ENCODE assay signal across 12 mouse cellular contexts in the genomic region with DNA sequence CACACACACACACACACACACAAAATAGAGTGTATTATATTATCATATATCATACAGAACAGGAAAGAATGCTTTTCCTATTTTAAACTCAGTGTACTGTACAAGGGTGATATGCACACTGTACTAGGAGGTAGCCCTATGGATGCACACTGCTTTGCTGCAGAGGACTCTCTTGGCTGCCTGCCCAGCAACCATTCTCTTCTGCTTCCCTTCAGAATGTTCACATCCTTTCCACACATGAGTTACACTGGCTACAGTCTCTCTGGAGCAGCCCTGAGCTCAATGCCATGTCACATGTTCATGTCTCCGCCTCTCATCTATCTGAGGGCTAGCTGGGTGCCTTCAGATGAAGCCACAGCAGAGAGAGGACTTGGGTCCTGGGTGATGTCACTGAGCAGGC.
DNase-seq lines count a peak whose midpoint lies in the region; ATAC-seq lines count a peak whose summit lies in the region.
"Had no signal": no experiment of that assay in that cellular context is flagged by ENCODE, and none has a peak within 500 bp of the region (broad histone marks: within the 10 kb centered on the region; RNA-seq: fewer than 3 reads in every experiment).

No protein-coding gene starts in this region.

- no peak overlapping the region for H3K4me3 ChIP-seq in forebrain, embryonic 14.5 days (ENCODE audit: low read depth, low read length)
- no peak overlapping the region for H3K4me3 ChIP-seq in forebrain, embryonic 13.5 days
- H3K4me3 ChIP-seq: embryonic facial prominence, embryonic 13.5 days had no signal

- H3K36me3 ChIP-seq in forebrain, embryonic 14.5 days (ENCODE audit: control insufficient read depth, insufficient read depth, low read length): no peaks in the 10 kb centered on the region
- no peaks in the 10 kb centered on the region for H3K36me3 ChIP-seq in forebrain, embryonic 13.5 days (ENCODE audit: poor library complexity, severe bottlenecking)
- H3K36me3 ChIP-seq: embryonic facial prominence, embryonic 13.5 days had no signal

- peak; percentile 29; the same call in 1 of the 2 replicates for ATAC-seq in forebrain, embryonic 14.5 days
- no peak for ATAC-seq in forebrain, embryonic 13.5 days
- ATAC-seq in activated CD4-positive, CD25-positive, alpha-beta regulatory T cell, adult 4 months: no peak

- no peak overlapping the region for H3K27ac ChIP-seq in forebrain, embryonic 14.5 days (ENCODE audit: low read depth, low read length)
- no peak overlapping the region for H3K27ac ChIP-seq in forebrain, embryonic 13.5 days
- H3K27ac ChIP-seq: embryonic facial prominence, embryonic 13.5 days had no signal

- no peaks in the 10 kb centered on the region for H3K4me1 ChIP-seq in forebrain, embryonic 14.5 days (ENCODE audit: control insufficient read depth, insufficient read depth, low read length)
- 0 out of 2 replicates have a peak, but pooled peaks cover 4% of the 10 kb centered on the region for H3K4me1 ChIP-seq in forebrain, embryonic 13.5 days
- H3K4me1 ChIP-seq: embryonic facial prominence, embryonic 13.5 days had no signal

- 90% methylated on average over 1 of the region's 1 CpGs for WGBS in forebrain, embryonic 14.5 days
- WGBS in forebrain, embryonic 13.5 days: 67% methylated on average over 1 of the region's 1 CpGs

- no peak overlapping the region for H3K9ac ChIP-seq in forebrain, embryonic 14.5 days (ENCODE audit: low read length)
- no peak overlapping the region for H3K9ac ChIP-seq in forebrain, embryonic 13.5 days
- H3K9ac ChIP-seq: embryonic facial prominence, embryonic 13.5 days had no signal

- no peak overlapping the region for H3K4me2 ChIP-seq in forebrain, embryonic 14.5 days (ENCODE audit: low read length)
- H3K4me2 ChIP-seq in forebrain, embryonic 13.5 days: no peak overlapping the region
- H3K4me2 ChIP-seq: embryonic facial prominence, embryonic 13.5 days had no signal

- H3K9me3 ChIP-seq in forebrain, embryonic 14.5 days (replicated peaks; ENCODE audit: control insufficient read depth, low read length): no peaks in the 10 kb centered on the region
- H3K9me3 ChIP-seq in forebrain, embryonic 13.5 days (replicated peaks): no peaks in the 10 kb centered on the region
- H3K9me3 ChIP-seq: embryonic facial prominence, embryonic 13.5 days had no signal

- H3K27me3 ChIP-seq in forebrain, embryonic 14.5 days (replicated peaks; ENCODE audit: control insufficient read depth, insufficient read depth, low read length): no peaks in the 10 kb centered on the region
- H3K27me3 ChIP-seq in forebrain, embryonic 13.5 days: no peaks in the 10 kb centered on the region
- H3K27me3 ChIP-seq: embryonic facial prominence, embryonic 13.5 days had no signal

- DNase-seq in forebrain, embryonic 14.5 days (ENCODE audit: low spot score): peak; percentile 28
- peak; percentile 82 for DNase-seq in kidney, postnatal 10 days
- DNase-seq in kidney, adult 18-20 months: no peak
- peak; percentile 28 for DNase-seq in 416B (ENCODE audit: low read depth)
- peak; percentile 50 to 52 for DNase-seq in kidney, postnatal 25 days
- DNase-seq in ovary, postnatal 10 days (ENCODE audit: low spot score): no peak
- DNase-seq: B cell, adult 2 months; gastrocnemius, postnatal 36 days; spleen, adult 18-20 months had no signal

Comparison
In these comparisons a context has a peak if more than half of its experiments do, and no peak if none do; other contexts are left out.
1. DNase-seq: peak in forebrain, embryonic 14.5 days (single experiment), kidney, postnatal 10 days (single experiment), 416B (single experiment) and kidney, postnatal 25 days (2 of 2); none in kidney, adult 18-20 months (single experiment) and ovary, postnatal 10 days (single experiment).